ENCODE assay signal across 8 mouse cellular contexts in genomic region chr2:122376041-122376561, GRCm38 (mm10). TPM values are rescaled to one million over a fixed set of nuclear protein-coding genes. Genes with fewer than 3 reads are reported as not detected.
DNase-seq lines count a peak whose midpoint lies in the region; ATAC-seq and TF ChIP-seq lines count a peak whose summit lies in the region.

No protein-coding gene starts in this region.

- intact Hi-C loops in gastrocnemius, postnatal 14 days (cut with DNase I; ENCODE audit: low total_unique reads): no loop called here

- H3K27me3 ChIP-seq in neural tube, embryonic 13.5 days: no peaks in the 10 kb centered on the region

- H3K4me2 ChIP-seq in neural tube, embryonic 13.5 days: peak overlapping the region; percentile 93

- DNase-seq in urinary bladder, postnatal 25 days (ENCODE audit: low spot score): peak; percentile 42
- DNase-seq in urinary bladder, adult 2 months (ENCODE audit: low spot score): no peak
- peak; percentile 56 to 65 for DNase-seq in cerebellum, postnatal 14 days
- DNase-seq in gastrocnemius, postnatal 14 days: peak; percentile 42
- peak; percentile 39 for DNase-seq in kidney, adult 11 months
- no peak for DNase-seq in lung, adult 2 months

- H3K9ac ChIP-seq in neural tube, embryonic 13.5 days: peak overlapping the region; percentile 78

- H3K9me3 ChIP-seq in neural tube, embryonic 13.5 days: no peaks in the 10 kb centered on the region

- no peaks in the 10 kb centered on the region for H3K36me3 ChIP-seq in neural tube, embryonic 13.5 days

- peak; percentile 2; the same call in 1 of the 2 replicates for ATAC-seq in neural tube, embryonic 13.5 days (ENCODE audit: low read depth)
- ATAC-seq in inflammation-experienced regulatory T-cells, adult 6 months: no peak

- peak overlapping the region; percentile 69 for H3K4me3 ChIP-seq in lung, adult 2 months (replicated peaks; ENCODE audit: extremely low read depth, low read depth, low read length)
- peak overlapping the region; percentile 73 for H3K4me3 ChIP-seq in neural tube, embryonic 13.5 days

- H3K27ac ChIP-seq in neural tube, embryonic 13.5 days (replicated peaks): peak overlapping the region; percentile 87

- no peak for TF ChIP-seq CTCF in lung, adult 2 months (IDR thresholded peaks at IDR 0.05; ENCODE audit: insufficient read depth, low read length)

- peaks cover 2% of the 10 kb centered on the region; the same call in 1 of the 2 replicates for H3K4me1 ChIP-seq in lung, adult 2 months (ENCODE audit: control insufficient read depth, insufficient read depth, low read length)
- H3K4me1 ChIP-seq in neural tube, embryonic 13.5 days (replicated peaks): peaks cover 15% of the 10 kb centered on the region

- no peak for TF ChIP-seq POLR2A in lung, adult 2 months (IDR thresholded peaks at IDR 0.05; ENCODE audit: borderline replicate concordance, extremely low read depth, low read depth, low read length)

- WGBS in lung, adult 2 months: under 1% methylated on average over 22 of the region's 22 CpGs
- under 1% methylated on average over 22 of the region's 22 CpGs for WGBS in neural tube, embryonic 13.5 days

RNA-seq across cellular contexts. Expression of gene Shf, which starts 7.1 kb away (rescaled TPM):
- 8.2 TPM in 2 replicates for polyA plus RNA-seq in urinary bladder, adult 2 months (2012; rRNA removed)
- total RNA-seq in gastrocnemius, postnatal 14 days (2021): 1 to 10 TPM; 5.1 to 6.0 TPM
- polyA plus RNA-seq in lung, adult 2 months (2012; rRNA removed): 4.5 and 6.4 TPM in 2 replicates
- 12.7 and 17.2 TPM in 2 replicates for polyA plus RNA-seq in neural tube, embryonic 13.5 days (2015; fragmentation: Nextera tagmentation; extraction: Ambion mirVana)
- under 1 TPM in 1 of 3 experiments, not detected in 2; 0.39 TPM for polyA plus RNA-seq in inflammation-experienced regulatory T-cells, adult 6 months (2017; shearing (Covaris generic))

RNA-seq across cellular contexts. Expression of gene Slc28a2, which starts 50.2 kb away (rescaled TPM):
- 3.3 and 4.0 TPM in 2 replicates for polyA plus RNA-seq in urinary bladder, adult 2 months (2012; rRNA removed)
- total RNA-seq in gastrocnemius, postnatal 14 days (2021): 1 to 10 TPM; 6.0 to 6.5 TPM
- polyA plus RNA-seq in lung, adult 2 months (2012; rRNA removed): 1.5 and 2.7 TPM in 2 replicates
- 0.11 TPM in 1 of 2 replicates, not detected in the other for polyA plus RNA-seq in neural tube, embryonic 13.5 days (2015; fragmentation: Nextera tagmentation; extraction: Ambion mirVana)
- polyA plus RNA-seq in inflammation-experienced regulatory T-cells, adult 6 months (2017; shearing (Covaris generic)): 100 to 1,000 TPM in 2 of 3 experiments, 10 to 100 TPM in 1; 66.9 to 135 (median 110) TPM

Comparison
In these comparisons a context has a peak if more than half of its experiments do, and no peak if none do; other contexts are left out.
1. DNase-seq: peak in urinary bladder, postnatal 25 days (single experiment), cerebellum, postnatal 14 days (2 of 2), gastrocnemius, postnatal 14 days (single experiment) and kidney, adult 11 months (single experiment); none in urinary bladder, adult 2 months (single experiment) and lung, adult 2 months (single experiment).
2. RNA of gene Slc28a2, which starts 50.2 kb away (polyA plus RNA-seq): 66.9 to 135 TPM in inflammation-experienced regulatory T-cells, adult 6 months; 3.3 to 4.0 TPM in urinary bladder, adult 2 months, 1.5 to 2.7 TPM in lung, adult 2 months and 0.11 TPM in neural tube, embryonic 13.5 days; every median in the first group is over 10 times any median in the second.